Mouse (Mus musculus): ENCODE data around the gene Rcl1. TPM values are rescaled to one million over a fixed set of nuclear protein-coding genes. Genes with fewer than 3 reads are reported as not detected.

The Rcl1 gene
- 26.4 and 27.8 TPM in 2 replicates for polyA plus RNA-seq (2014; fragmentation: Nextera tagmentation; extraction: Ambion mirVana)

GRCm38 (mm10) chr19:29100874-29101542 lies at the start of gene Rcl1:
Gene Rcl1 (plus strand): TSS chr19:29101375.
- Histone ChIP-seq H3K27ac (ENCODE audit: low read depth, low read length) (peak within 1 kb of the TSS; percentile 68), H3K27me3 (ENCODE audit: control insufficient read depth, insufficient read depth, low read length) (no peaks in the 10 kb centered on the region), H3K4me3 (ENCODE audit: low read depth, low read length) (peak within 1 kb of the TSS; percentile 81), H3K9me3 (replicated peaks; ENCODE audit: control insufficient read depth, low read length) (no peaks in the 10 kb centered on the region), H3K4me2 (peak within 1 kb of the TSS; percentile 84), H3K9ac (ENCODE audit: low read depth, low read length) (peak within 1 kb of the TSS; percentile 68), H3K4me1 (ENCODE audit: control insufficient read depth, insufficient read depth, low read length) (peaks cover 9% of the 10 kb centered on the region; the same call in 1 of the 2 replicates), H3K36me3 (ENCODE audit: control insufficient read depth, insufficient read depth, low read length) (no peaks in the 10 kb centered on the region)
- ATAC-seq (replicated peaks; ENCODE audit: insufficient number of reproducible peaks, low FRiP score, low TSS enrichment): peak; percentile 100
- 0% methylated on average over 53 of the region's 58 CpGs for WGBS (ENCODE audit: insufficient replicate concordance)

DNA sequence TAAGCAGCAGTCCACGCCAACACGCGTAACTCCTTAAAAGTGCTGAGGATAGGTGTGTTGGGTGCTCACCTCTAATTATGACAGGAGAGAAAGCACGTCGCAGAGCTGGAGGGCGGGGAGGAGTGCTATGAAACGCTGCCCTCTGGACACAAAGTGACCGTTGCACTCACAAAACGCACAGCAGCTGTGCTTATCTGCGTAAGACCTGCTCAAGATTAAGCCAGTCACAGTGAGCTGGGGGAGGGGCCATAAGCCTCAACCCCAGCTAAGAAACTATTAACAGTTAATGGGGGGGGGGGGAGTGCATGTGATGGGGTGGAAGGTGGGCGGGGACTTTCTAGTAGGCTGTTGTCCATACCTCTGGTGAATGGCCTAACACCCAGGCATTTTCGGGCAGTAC lies 48.4 kb upstream of the Rcl1 start:
- no peak overlapping the region for H3K4me2 ChIP-seq
- no peak overlapping the region for H3K4me3 ChIP-seq (ENCODE audit: low read depth, low read length)
- H3K27ac ChIP-seq (ENCODE audit: low read depth, low read length): no peak overlapping the region
- H3K9ac ChIP-seq (ENCODE audit: low read depth, low read length): no peak overlapping the region
- 74% methylated on average over 12 of the region's 12 CpGs for whole genome bisulfite sequencing (ENCODE audit: insufficient replicate concordance)
- no peak for ATAC-seq (replicated peaks; ENCODE audit: insufficient number of reproducible peaks, low FRiP score, low TSS enrichment)
- H3K36me3 ChIP-seq (ENCODE audit: control insufficient read depth, insufficient read depth, low read length): no peaks in the 10 kb centered on the region
- H3K27me3 ChIP-seq (ENCODE audit: control insufficient read depth, insufficient read depth, low read length): no peaks in the 10 kb centered on the region
- no peaks in the 10 kb centered on the region for H3K4me1 ChIP-seq (ENCODE audit: control insufficient read depth, insufficient read depth, low read length)
- no peaks in the 10 kb centered on the region for H3K9me3 ChIP-seq (replicated peaks; ENCODE audit: control insufficient read depth, low read length)

DNA sequence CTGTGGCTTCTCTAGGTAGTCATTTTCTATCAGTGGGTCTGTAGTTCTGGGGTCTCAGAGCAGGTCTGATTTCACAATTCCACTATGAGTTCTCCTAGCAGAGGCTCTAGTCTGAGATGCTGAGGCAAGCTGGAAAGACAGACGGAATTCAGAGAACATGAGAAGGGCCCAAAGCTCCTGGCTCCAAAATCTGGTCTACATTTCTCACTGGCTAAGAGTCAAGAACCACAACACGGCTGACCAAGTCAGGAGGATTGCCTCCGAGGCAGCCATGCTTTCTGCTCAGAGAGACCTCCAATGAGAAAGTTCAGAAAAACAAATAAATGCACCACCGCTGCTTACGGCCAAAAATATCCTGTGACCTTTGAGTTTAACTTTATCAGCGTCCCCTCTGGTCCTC lies 46.6 kb upstream of the Rcl1 start:
- Histone ChIP-seq H3K9ac (ENCODE audit: low read depth, low read length) (no peak overlapping the region), H3K4me1 (ENCODE audit: control insufficient read depth, insufficient read depth, low read length) (no peaks in the 10 kb centered on the region), H3K36me3 (ENCODE audit: control insufficient read depth, insufficient read depth, low read length) (no peaks in the 10 kb centered on the region), H3K27ac (ENCODE audit: low read depth, low read length) (no peak overlapping the region), H3K4me2 (no peak overlapping the region), H3K27me3 (ENCODE audit: control insufficient read depth, insufficient read depth, low read length) (no peaks in the 10 kb centered on the region), H3K4me3 (ENCODE audit: low read depth, low read length) (no peak overlapping the region), H3K9me3 (replicated peaks; ENCODE audit: control insufficient read depth, low read length) (no peaks in the 10 kb centered on the region)
- 70% methylated on average over 6 of the region's 6 CpGs for WGBS (ENCODE audit: insufficient replicate concordance)
- ATAC-seq (replicated peaks; ENCODE audit: insufficient number of reproducible peaks, low FRiP score, low TSS enrichment): no peak

DNA sequence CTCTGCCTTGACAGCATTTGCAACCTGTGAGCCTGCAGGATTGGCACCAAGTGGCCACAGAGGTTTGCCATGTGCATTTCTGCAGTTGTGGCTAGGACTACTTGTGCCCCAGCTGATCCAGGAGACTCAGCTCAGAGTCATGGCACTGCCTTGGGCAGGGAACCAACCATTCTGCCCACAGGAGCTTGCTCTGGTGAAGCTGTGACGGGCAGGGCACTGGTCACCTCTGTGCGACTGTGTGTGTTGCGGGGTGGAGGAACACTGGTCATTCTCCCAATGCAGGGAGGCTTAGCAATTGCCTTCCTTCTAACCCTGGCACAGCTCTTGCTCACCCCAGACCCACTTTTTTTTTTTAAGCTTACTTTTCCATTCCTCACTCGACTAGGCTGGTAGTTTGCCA lies 45.7 kb upstream of the Rcl1 start:
- H3K4me1 ChIP-seq (ENCODE audit: control insufficient read depth, insufficient read depth, low read length): no peaks in the 10 kb centered on the region
- no peaks in the 10 kb centered on the region for H3K9me3 ChIP-seq (replicated peaks; ENCODE audit: control insufficient read depth, low read length)
- no peak overlapping the region for H3K27ac ChIP-seq (ENCODE audit: low read depth, low read length)
- no peak overlapping the region for H3K9ac ChIP-seq (ENCODE audit: low read depth, low read length)
- no peak overlapping the region for H3K4me2 ChIP-seq
- H3K36me3 ChIP-seq (ENCODE audit: control insufficient read depth, insufficient read depth, low read length): no peaks in the 10 kb centered on the region
- no peak overlapping the region for H3K4me3 ChIP-seq (ENCODE audit: low read depth, low read length)
- no peak for ATAC-seq (replicated peaks; ENCODE audit: insufficient number of reproducible peaks, low FRiP score, low TSS enrichment)
- H3K27me3 ChIP-seq (ENCODE audit: control insufficient read depth, insufficient read depth, low read length): no peaks in the 10 kb centered on the region
- WGBS (ENCODE audit: insufficient replicate concordance): 82% methylated on average over 4 of the region's 4 CpGs

DNA sequence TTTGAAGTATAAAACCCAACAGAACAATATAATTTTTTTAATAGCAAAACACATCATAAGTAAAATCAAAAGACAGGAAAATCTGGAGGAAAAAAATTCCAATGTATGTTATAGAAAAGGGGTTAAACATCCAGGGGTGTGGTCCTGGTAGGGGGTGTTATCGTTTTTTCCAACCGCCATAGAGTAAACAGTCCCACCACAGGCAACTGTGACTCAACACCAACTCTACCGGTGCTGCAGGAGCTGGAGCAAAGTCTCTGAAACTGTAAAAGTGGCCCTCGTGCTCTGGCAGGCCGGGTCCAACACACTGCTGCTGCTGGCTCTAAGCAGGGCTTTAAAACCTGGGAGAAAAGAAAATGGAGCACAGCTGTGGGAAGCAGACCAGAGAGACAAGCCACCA lies 42.4 kb upstream of the Rcl1 start:
- H3K9me3 ChIP-seq (replicated peaks; ENCODE audit: control insufficient read depth, low read length): no peaks in the 10 kb centered on the region
- H3K36me3 ChIP-seq (ENCODE audit: control insufficient read depth, insufficient read depth, low read length): no peaks in the 10 kb centered on the region
- WGBS (ENCODE audit: insufficient replicate concordance): 81% methylated on average over 5 of the region's 5 CpGs
- H3K27ac ChIP-seq (ENCODE audit: low read depth, low read length): no peak overlapping the region
- H3K4me2 ChIP-seq: no peak overlapping the region
- no peaks in the 10 kb centered on the region for H3K27me3 ChIP-seq (ENCODE audit: control insufficient read depth, insufficient read depth, low read length)
- no peaks in the 10 kb centered on the region for H3K4me1 ChIP-seq (ENCODE audit: control insufficient read depth, insufficient read depth, low read length)
- no peak overlapping the region for H3K4me3 ChIP-seq (ENCODE audit: low read depth, low read length)
- H3K9ac ChIP-seq (ENCODE audit: low read depth, low read length): no peak overlapping the region
- no peak for ATAC-seq (replicated peaks; ENCODE audit: insufficient number of reproducible peaks, low FRiP score, low TSS enrichment)

GRCm38 (mm10) chr19:29059688-29060087 lies 41.5 kb upstream of the Rcl1 start:
- H3K4me1 ChIP-seq (ENCODE audit: control insufficient read depth, insufficient read depth, low read length): no peaks in the 10 kb centered on the region
- H3K9me3 ChIP-seq (replicated peaks; ENCODE audit: control insufficient read depth, low read length): no peaks in the 10 kb centered on the region
- WGBS (ENCODE audit: insufficient replicate concordance): 84% methylated on average over 2 of the region's 2 CpGs

GRCm38 (mm10) chr19:29060299-29060698 lies 40.9 kb upstream of the Rcl1 start:
- Histone ChIP-seq H3K27me3 (ENCODE audit: control insufficient read depth, insufficient read depth, low read length) (no peaks in the 10 kb centered on the region), H3K9ac (ENCODE audit: low read depth, low read length) (no peak overlapping the region), H3K9me3 (replicated peaks; ENCODE audit: control insufficient read depth, low read length) (no peaks in the 10 kb centered on the region), H3K4me1 (ENCODE audit: control insufficient read depth, insufficient read depth, low read length) (no peaks in the 10 kb centered on the region), H3K4me3 (ENCODE audit: low read depth, low read length) (no peak overlapping the region), H3K36me3 (ENCODE audit: control insufficient read depth, insufficient read depth, low read length) (no peaks in the 10 kb centered on the region), H3K27ac (ENCODE audit: low read depth, low read length) (no peak overlapping the region), H3K4me2 (no peak overlapping the region)
- ATAC-seq (replicated peaks; ENCODE audit: insufficient number of reproducible peaks, low FRiP score, low TSS enrichment): no peak
- WGBS (ENCODE audit: insufficient replicate concordance): 41% methylated on average over 6 of the region's 6 CpGs

More at GRCm38 (mm10) chr19:29059688-29060087, 41.5 kb upstream of the Rcl1 start:
- ATAC-seq (replicated peaks; ENCODE audit: insufficient number of reproducible peaks, low FRiP score, low TSS enrichment): no peak
- H3K27me3 ChIP-seq (ENCODE audit: control insufficient read depth, insufficient read depth, low read length): no peaks in the 10 kb centered on the region
- H3K27ac ChIP-seq (ENCODE audit: low read depth, low read length): no peak overlapping the region
- no peak overlapping the region for H3K9ac ChIP-seq (ENCODE audit: low read depth, low read length)
- H3K4me3 ChIP-seq (ENCODE audit: low read depth, low read length): no peak overlapping the region
- H3K4me2 ChIP-seq: no peak overlapping the region
- no peaks in the 10 kb centered on the region for H3K36me3 ChIP-seq (ENCODE audit: control insufficient read depth, insufficient read depth, low read length)

- Histone ChIP-seq H3K9me3 (replicated peaks; ENCODE audit: control insufficient read depth, low read length) (no peaks in the 10 kb centered on the region), H3K4me1 (ENCODE audit: control insufficient read depth, insufficient read depth, low read length) (no peaks in the 10 kb centered on the region), H3K27me3 (ENCODE audit: control insufficient read depth, insufficient read depth, low read length) (no peaks in the 10 kb centered on the region), H3K27ac (ENCODE audit: low read depth, low read length) (no peak overlapping the region), H3K4me3 (ENCODE audit: low read depth, low read length) (no peak overlapping the region), H3K36me3 (ENCODE audit: control insufficient read depth, insufficient read depth, low read length) (no peaks in the 10 kb centered on the region), H3K4me2 (no peak overlapping the region), H3K9ac (ENCODE audit: low read depth, low read length) (no peak overlapping the region)
- no peak for ATAC-seq (replicated peaks; ENCODE audit: insufficient number of reproducible peaks, low FRiP score, low TSS enrichment)
- 80% methylated on average over 5 of the region's 5 CpGs for WGBS (ENCODE audit: insufficient replicate concordance)
Observed at GRCm38 (mm10) chr19:29063009-29063408, 38.2 kb upstream of the Rcl1 start.

Data from heart, embryonic 11.5 days (tissue).